Mouse (Mus musculus): Measurements from ENCODE around the gene Cdkn2d.
"Not testable (repeated sequence)": the region's sequence is repeated elsewhere in the genome, so short reads cannot be mapped to it uniquely, and the experiment has no call there.

Cdkn2d gene

DNA sequence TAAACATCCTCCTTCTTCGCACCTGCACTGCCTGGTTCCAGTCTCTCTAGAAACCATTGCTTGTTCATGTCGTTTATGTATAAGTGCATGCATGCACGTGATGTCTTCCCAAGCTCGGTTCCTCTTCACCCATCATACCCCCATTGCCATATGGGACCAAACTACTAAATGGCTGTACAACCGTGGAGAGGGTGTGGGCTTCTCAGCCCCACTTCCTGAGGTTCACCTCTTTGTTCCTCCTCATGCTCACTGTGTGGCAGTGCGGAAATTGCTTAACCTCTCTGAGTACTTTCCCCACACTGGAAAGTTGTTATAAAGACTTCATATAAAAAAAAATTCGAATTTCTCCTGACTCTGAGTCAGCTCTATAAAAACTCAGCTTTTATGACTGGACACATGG lies 25.5 kb upstream of the Cdkn2d start:
- DNase-seq (ENCODE audit: low spot score) = no peak

DNA sequence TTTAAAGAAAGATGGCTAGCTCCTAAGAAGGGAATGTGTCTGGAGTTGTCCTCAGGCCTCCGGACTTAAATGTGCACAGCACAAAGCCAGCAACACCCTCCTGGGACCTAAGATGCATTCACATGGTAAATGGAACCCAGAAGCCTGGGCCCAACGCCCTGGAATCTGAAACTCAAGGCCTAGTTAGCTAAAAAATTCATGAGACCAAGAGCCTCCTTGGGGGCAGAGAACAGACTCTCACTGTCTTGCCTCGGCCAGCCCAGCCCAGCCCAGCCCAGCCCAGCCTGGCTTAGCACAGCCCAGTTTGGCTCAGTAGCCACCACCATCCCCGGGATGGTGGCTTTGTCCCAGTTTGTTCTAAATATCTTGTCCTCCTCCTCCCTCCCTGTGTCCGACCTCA lies 24.2 kb upstream of the Cdkn2d start:
- no peak for DNase-seq (ENCODE audit: low spot score)

DNA sequence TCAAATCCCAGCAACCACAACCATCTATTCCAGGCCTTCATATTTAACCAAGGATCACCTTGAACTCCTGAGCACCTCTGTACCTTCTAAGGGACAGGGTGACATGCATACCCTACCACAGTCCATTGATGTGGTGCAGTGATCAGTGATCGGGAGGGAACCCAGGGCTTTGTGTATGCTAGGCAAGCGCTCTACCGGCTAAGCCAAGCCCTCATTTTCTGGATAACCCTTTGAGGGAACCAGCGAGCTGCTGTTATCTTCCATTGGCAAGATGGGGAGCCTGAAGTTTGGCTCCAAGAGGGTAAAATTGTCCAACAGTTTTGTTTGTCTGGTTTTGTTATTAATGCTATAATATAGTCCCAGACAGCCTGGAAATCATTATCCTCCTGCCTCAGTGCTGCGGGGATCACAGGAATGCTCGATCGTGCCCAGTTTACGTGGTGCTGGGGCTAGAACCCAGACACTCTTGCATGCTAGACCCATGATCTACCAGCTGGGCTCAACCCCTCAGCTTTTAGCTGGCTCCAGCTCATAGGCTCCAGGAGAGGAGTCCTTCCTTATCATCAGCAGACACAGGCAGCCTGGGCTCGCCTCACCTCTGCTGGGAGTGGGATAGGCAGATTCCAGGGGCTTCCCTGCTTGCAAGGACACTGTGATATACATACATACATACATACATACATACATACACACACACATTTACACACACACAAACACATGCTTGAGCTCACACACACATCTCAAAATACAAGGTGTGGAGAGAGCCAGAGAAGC lies 23.3 kb upstream of the Cdkn2d start:
- no peak for DNase-seq (ENCODE audit: low spot score)

DNA sequence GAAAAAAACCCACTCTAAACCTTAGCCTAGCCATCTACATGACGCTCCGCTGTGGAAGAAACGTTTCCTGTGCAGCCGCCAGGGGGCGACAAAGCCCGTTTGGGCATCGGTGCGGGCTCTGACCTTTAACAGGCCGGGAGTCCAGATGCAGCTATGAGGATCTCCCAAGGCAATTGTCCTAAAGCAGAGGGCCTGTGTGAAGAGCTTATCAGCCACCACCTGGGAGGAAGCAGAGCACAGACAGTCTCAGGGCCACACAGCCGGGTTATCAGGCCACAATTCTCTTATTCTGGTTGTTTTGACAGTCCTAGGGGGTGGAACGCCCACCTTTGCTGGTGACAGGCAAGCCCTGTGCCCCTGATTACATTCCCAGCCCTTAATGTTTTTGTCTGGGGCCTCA lies 22.2 kb upstream of the Cdkn2d start:
- peak; percentile 63 for DNase-seq (ENCODE audit: low spot score)

DNA sequence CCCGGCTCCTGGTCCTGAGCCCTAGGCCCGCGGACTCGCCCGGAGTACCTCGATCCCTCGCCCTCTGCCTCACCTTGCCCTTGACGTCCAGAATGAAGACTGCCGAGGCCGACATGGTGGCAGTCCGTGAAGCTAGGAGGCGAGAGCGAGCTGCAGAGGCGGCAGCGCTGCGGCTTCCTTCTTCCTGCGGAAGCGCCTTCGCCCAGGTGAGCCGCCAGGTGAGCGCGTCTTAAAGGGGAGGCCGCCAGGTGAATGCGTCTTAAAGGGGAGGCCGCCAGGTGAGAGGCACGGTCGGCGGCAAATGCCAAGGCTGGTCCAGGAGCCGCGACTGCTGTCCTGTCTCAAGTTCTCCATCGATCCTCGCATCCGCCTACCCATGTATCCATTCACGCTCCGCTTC lies 20.9 kb upstream of the Cdkn2d start, which contains the start of gene Ap1m2:
Gene Ap1m2, minus strand, starts transcription at position 204 of the 400 bp plus-strand sequence.
- no peak for DNase-seq (ENCODE audit: low spot score)

DNA sequence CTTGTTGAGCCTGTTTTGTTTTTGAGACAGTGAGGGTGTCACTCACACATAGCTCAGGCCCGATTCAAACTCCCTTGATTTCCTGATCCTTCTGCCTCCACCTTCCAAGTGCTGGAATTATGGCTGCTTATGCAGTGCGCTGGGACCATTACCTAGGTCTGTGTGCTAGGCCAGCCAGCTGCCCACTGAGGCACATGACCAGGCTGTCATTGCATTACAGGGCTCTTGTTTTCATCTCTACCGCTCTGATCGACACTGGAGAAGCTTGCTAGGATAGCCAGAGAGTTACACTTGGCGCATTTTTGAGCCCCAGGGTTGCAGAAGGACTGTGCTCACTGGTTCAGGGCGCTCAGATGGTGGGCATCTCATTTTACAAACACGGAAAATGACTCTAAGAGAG lies 20.5 kb upstream of the Cdkn2d start:
- no peak for DNase-seq (ENCODE audit: low spot score)

DNA sequence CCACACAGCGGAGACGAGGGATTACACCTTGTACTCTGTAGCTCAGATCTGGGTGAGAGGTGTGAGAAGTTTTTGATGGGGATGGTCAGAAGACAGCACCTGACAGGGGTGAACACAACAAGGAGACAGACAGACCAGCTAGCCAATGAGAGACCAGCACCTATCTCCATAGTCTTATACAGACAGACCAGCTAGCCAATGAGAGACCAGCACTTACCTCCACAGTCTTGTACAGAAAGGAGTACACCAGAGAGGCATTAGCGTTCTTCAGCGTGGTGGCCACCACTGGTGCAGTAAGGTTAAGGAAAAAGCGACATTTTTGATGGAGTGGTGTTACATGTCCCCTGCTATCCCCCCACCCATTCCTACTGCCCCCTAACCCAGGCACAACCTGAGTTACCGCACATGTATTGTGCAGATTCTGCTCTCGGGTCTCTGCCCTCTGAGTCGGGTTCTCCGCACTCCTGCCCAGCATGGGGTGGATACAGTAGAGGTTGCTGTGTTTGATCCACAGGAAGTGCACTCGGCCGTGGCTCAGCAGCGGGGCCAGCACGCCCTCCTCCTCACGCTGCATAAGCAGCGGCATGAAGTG lies 18.0 kb upstream of the Cdkn2d start:
- DNase-seq (ENCODE audit: low spot score) = no peak

DNA sequence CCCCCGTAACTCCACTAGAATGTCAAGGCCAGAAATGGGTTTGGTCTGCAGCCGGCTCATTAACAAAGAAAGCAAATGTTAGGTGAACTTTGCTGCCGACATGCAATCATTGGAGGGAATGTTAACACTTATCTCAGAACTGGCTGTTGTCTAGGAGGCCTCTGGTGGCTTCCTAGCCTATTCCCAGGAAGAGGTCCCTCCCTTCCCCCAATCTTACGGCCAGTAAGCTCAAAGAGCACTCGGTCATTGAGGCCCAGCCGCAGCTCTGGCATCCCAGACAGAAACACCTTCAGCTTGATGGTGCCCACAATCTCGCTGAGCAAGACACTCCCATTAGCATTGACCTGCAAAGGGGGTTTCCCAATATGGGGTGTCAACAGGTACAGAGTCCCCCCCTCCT lies 13.9 kb upstream of the Cdkn2d start:
- no peak for DNase-seq (ENCODE audit: low spot score)

DNA sequence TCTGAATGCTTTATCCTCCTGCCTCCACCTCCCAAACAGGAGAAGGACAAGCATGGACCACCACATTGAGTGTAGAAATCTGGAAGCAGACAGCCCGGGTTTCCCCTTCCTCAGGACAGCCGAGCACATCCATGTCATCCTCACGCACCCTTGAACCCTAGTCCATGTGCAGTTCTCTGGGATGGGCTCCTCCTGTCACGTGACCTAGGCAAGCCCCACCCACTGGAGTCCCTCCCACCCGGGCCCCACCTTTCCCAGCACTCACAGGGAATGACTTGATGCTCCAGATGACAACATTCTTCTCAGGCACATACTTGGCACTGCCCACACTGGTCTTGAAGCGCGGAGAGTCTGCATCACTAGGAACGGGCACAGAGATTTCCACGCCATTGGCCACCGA lies 7.8 kb upstream of the Cdkn2d start:
- DNase-seq (ENCODE audit: low spot score) = no peak

DNA sequence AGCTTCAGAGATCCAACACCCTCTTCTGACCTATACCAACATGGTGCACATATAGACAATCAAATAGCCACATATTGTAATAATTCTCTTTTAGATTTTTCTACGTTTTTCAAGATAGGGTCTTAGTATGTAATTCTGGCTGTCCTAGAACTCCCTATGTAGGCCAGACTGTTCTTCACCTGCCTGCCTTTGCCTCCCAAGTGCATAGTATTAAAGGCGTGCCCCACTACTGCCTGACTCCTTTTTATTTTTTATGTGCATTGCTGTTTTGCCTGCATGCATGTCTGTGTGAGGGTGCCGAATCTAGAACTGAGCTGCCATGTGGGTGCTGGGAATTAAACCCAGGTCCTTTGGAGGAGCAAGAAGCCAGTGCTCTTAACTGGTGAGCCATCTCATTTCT lies 1.1 kb upstream of the Cdkn2d start:
- no peak for DNase-seq (ENCODE audit: low spot score)

DNA sequence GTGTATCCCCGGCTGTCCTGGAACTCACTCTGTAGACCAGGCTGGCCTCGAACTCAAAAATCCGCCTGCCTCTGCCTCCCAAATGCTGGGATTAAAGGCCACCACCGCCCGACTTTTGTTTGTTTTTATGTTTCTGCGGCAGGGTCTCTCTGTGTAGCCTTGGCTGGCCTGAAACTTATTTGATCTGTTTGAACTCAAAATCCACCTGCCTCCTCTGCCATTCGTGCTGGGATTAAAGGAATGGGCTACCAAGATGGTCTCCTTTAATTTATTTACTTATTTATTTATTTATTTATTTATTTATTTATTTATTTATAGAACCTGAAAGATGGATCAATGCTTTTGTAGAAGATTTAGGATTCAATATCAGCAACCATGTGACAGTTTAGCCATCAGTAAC lies 661 bp upstream of the Cdkn2d start:
- not testable (repeated sequence) for DNase-seq (ENCODE audit: low spot score)

DNA sequence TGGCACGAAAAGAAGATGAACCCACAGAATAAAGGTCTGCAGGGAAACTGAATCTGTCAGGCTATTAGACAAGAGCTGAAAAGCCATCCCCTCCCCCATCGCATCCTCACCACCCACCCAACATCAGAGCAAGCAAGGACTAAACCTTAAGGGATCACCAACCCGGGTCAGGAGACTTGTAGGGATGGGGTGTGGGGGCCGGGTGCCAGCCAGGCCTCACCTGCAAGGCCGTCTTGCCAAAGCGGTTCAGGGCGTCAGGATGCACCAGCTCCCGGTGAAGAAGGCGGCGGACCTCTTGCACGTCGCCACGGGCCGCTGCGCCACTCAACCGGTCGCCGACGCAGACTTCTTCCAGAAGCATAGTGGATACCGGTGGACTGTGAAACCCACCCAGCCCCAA lies 618 bp downstream of the Cdkn2d start:
- peak; percentile 42 for DNase-seq (ENCODE audit: low spot score)

DNA sequence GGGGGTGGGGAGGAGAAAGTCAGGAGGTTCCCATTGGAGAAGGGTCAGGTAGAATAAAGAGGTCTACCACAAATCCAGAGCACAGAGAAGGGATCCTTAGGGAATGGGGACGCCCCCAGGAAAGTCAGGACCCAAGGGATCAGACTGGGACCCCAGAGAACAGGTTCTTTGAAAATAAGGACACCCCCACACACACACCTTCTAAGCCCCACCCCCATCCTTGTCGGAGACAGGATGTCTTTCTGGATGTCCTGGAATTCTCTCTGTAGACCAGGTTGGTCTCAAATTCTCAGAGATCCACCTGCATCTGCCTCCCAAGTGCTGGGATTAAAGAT lies 1.9 kb downstream of the Cdkn2d start:
- DNase-seq (ENCODE audit: low spot score) = no peak

DNA sequence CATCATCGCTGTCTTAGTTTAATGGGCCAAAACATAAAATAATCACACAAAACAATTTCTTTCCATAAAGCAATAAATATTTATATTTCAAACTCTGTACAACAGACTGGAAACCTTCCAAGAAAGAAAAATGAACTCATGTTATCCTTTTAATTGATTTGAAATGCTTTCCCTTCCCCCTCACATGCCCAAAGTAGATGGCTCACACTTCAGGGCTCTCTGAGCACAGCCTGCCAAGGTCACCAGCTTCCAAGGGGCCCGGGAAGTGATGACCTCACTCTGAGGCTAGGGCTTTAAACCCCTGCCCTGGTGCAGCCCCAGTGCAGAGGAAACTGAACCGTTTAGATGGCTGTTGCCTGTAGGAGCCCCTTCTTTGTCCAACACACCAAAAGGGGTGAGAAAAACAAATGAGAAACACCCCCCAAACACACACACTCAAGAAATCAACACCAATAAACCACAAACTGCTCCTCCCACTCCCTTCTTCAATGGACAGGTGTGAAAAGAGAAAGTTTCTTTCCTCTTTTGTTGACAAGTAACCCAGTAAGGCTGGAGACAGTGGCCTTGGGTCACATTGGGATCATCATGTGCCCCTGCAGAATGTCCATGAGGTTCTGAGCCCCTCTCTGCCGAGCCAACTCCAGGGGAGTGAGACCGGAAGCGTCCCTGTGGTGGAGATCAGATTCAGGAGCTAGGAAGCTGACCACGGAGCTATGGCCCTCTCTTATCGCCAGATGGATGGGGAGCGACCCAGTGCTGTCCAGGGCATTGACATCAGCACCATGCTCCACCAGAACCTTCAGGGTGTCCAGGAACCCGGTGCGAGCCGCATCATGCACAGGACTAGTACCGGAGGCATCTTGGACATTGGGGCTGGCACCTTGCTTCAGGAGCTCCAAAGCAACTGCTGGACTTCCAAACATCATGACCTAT lies 2.5 kb downstream of the Cdkn2d start:
- DNase-seq (ENCODE audit: low spot score) = no peak

DNA sequence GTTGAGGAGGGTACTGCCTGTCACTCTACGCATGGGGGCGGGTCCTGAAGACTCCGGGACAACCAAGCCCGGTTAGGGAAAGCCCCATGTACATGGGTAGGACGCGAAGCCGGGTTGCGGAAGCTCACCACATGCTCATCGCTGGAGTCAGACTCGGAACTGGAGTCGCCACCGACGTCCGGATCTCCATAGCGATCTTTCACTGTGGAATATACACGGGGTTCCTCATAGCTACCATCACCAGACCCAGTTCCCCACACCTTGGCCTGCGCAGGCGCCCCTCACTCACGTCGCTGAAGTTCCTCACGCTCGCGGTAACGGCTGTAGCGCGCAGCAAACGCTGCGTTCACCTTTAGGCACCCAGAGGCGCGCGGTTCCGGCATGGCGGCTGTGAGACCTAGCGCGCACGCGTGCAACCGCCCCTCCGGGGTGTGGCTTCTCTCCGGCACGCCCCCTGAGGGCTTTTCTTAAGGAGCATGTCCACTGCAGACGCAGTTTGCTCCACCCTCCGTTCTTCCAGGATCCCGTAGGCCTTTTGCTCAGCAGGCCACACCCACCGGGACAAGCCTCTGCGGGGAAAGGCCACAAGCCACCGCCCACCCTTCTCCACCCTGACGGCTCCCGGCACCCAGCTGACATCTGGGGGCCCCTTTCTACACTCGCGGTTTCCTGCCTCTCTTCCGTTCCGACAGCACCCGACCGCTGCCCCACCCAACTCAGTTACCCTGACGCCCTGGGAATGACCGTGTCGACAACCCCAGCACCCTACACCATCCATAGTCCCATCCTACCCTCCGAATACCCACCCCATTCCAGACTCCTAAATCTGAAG lies 3.4 kb downstream of the Cdkn2d start, which contains the start of gene Kri1:
Gene Kri1, minus strand, starts transcription at position 399 of the 832 bp plus-strand sequence.
- DNase-seq (ENCODE audit: low spot score) = peak; percentile 90

DNA sequence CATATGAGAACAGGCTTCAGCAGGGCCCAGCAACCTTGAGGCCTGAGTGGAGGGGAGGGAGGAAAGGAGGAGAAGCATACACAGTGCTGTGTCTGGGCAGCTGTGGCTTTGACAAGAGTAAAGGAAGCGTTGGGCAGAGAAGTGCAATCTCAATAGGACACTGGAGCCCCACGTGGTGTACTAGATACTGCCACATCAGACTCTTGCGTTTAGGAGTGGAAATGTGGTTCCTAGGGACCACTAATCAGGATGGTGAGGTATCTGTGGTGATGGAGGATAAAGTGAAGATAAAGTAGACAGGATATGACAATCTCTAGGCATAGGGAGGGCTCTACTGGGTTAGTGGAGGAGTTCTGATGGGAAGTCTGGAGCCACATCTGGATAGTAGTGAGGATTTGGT lies 4.5 kb downstream of the Cdkn2d start:
- DNase-seq (ENCODE audit: low spot score) = no peak

DNA sequence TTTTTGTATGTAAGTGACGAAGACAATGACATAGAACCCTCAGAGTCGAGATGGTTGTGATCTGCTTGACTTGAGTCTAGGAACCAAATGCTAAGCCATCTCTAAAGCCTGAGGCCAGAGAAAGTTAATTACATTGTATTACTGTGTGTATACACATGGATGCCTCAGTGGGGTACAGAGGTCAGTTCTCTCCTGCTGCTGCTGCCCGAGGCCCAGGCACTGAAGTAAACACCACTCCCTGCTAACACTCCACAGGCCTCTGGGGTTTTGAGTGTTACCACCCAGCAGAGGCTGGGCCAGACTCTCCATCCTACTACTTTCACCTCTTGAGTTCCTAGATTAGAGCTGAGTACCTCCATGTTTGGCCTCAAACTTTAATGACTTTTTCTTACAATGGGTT lies 7.2 kb downstream of the Cdkn2d start:
- DNase-seq (ENCODE audit: low spot score) = no peak

DNA sequence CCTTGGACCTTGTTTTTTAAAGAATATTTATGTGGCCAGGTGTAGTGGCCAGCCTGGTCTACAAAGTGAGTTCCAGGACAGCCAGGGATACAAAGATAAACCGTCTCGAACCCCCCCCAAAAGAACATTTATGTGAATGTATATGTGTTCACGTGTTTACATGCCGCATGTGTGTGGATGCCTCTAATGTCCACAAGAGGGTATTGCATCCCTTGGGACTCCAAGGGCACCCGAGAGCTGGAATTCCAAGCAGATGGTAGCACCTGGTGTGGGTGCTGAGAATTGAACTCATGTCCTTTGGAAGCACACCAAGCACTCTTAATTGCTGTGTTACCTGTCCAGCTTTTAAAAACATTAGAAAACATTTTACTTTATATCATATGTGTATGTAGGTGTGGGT lies 7.6 kb downstream of the Cdkn2d start:
- DNase-seq (ENCODE audit: low spot score) = no peak

DNA sequence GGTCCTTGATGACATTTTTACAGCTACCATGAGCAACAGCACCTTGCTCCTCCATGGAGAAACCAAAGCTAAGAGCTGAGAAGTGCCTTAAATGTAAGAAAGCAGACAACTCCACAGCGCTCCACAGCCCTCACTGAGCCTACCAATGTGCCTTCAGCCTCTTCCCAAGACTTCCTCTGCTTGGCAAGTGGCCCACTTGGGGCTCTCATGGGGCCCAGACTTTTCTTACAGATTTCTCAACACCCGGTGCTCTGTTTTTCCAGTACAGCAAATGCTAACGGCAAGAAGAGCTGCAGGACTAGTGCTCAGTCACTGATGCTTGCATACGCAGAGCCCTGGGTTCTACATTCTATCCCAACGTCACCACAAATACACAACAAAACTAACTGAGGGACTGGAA lies 13.4 kb downstream of the Cdkn2d start:
- DNase-seq (ENCODE audit: low spot score) = no peak

DNA sequence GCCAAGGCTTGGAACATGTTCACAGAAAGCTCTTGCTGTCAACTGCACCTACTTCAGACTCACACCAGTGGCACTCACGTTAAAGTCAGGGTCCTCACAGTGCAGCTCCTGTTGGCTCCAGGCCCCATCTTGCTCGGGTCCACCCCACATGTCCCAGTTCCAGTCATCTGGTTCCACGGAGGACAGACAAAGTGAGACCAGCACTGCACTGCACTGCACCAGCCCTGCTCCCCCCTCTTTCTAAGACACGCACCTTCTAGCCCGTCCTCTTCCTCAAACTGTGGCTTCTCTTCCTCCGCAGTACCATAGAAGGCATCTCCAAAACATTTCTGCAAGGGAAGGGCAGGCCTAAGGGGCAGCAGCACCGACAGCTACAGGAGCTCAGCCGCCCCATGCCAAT lies 14.9 kb downstream of the Cdkn2d start:
- no peak for DNase-seq (ENCODE audit: low spot score)

DNA sequence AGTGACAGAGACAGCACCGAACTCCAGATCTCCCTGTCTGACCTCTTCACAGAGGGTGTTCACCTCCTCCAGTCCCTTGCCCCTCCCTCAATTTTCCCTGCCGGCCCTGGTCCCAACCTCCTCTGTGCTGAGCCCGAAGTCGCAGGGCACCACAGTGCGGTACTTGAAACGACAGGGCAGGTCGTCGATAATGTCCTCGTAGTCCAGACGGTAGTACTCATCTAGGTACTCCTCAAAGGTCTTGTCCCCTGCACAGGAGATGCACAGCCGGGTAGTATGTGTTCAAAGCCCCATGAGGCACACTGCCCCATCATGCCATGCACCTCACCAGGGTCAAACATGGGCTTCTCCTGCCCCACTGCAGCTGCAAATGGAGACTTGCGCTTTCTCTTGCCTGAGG lies 15.5 kb downstream of the Cdkn2d start:
- DNase-seq (ENCODE audit: low spot score) = no peak
